Mouse (Mus musculus) heart, adult 8-10 months (tissue): ENCODE data around the gene 4930452B06Rik. TPM values are rescaled to one million over a fixed set of nuclear protein-coding genes. Genes with fewer than 3 reads are reported as not detected.

Source experiments
- DNase-seq: peaks from one replicate; pipeline ENCODE4 v3.0.0; 2022; ENCODE audit warnings: low spot score
- total RNA-seq, 4 experiments: library from RNA; stranded (reverse); gene quantifications; 2 replicates each; pipeline ENCODE4 v1.2.4; 2022

The 4930452B06Rik gene
- total RNA-seq, 4 experiments from 2014 or later, result 1.7 to 2.0 (median 1.9) TPM

GRCm38 (mm10) chr14:8460226-8461129 lies 205.6 kb downstream of the 4930452B06Rik start:
- DNase-seq, result no peak

- DNase-seq, result no peak
Measured at GRCm38 (mm10) chr14:8459759-8460158, 206.3 kb downstream of the 4930452B06Rik start.

- DNase-seq, result no peak
Measured at GRCm38 (mm10) chr14:8451117-8451516, 214.9 kb downstream of the 4930452B06Rik start.

- DNase-seq, result no peak
Measured at GRCm38 (mm10) chr14:8450342-8450741, 215.7 kb downstream of the 4930452B06Rik start.

GRCm38 (mm10) chr14:8449299-8449698 lies 216.7 kb downstream of the 4930452B06Rik start:
- DNase-seq, result no peak

GRCm38 (mm10) chr14:8447352-8447751 lies 218.7 kb downstream of the 4930452B06Rik start:
- no peak for DNase-seq

- no peak for DNase-seq
Measured at GRCm38 (mm10) chr14:8444363-8444762, 221.7 kb downstream of the 4930452B06Rik start.

GRCm38 (mm10) chr14:8442691-8443090 lies 223.3 kb downstream of the 4930452B06Rik start:
- DNase-seq, result no peak

GRCm38 (mm10) chr14:8441623-8442022 lies 224.4 kb downstream of the 4930452B06Rik start:
- DNase-seq, result no peak

- DNase-seq, result no peak
Measured at GRCm38 (mm10) chr14:8430611-8431230, 235.3 kb downstream of the 4930452B06Rik start.

GRCm38 (mm10) chr14:8429767-8430166 lies 236.3 kb downstream of the 4930452B06Rik start:
- DNase-seq, result no peak

- DNase-seq, result no peak
Measured at GRCm38 (mm10) chr14:8422833-8423232, 243.2 kb downstream of the 4930452B06Rik start.

- no peak for DNase-seq
Measured at GRCm38 (mm10) chr14:8421199-8421787, 244.7 kb downstream of the 4930452B06Rik start.

- no peak for DNase-seq
Measured at GRCm38 (mm10) chr14:8418610-8419009, 247.4 kb downstream of the 4930452B06Rik start.

- no peak for DNase-seq
Measured at GRCm38 (mm10) chr14:8405946-8406345, 260.1 kb downstream of the 4930452B06Rik start.

GRCm38 (mm10) chr14:8403310-8403709 lies 262.7 kb downstream of the 4930452B06Rik start:
- DNase-seq, result no peak

- no peak for DNase-seq
Measured at GRCm38 (mm10) chr14:8398507-8398906, 267.5 kb downstream of the 4930452B06Rik start.

- DNase-seq, result no peak
Measured at GRCm38 (mm10) chr14:8395690-8396287, 270.3 kb downstream of the 4930452B06Rik start.

GRCm38 (mm10) chr14:8392181-8392825 lies 273.7 kb downstream of the 4930452B06Rik start:
- no peak for DNase-seq
